Mouse (Mus musculus) MN1 (cell line): ENCODE results near the gene Fgd6.

Source experiments
- DNase-seq: peaks from one replicate; pipeline ENCODE4 v3.0.0-alpha.2; 2016; ENCODE audit warnings: low spot score

Fgd6 gene

DNA sequence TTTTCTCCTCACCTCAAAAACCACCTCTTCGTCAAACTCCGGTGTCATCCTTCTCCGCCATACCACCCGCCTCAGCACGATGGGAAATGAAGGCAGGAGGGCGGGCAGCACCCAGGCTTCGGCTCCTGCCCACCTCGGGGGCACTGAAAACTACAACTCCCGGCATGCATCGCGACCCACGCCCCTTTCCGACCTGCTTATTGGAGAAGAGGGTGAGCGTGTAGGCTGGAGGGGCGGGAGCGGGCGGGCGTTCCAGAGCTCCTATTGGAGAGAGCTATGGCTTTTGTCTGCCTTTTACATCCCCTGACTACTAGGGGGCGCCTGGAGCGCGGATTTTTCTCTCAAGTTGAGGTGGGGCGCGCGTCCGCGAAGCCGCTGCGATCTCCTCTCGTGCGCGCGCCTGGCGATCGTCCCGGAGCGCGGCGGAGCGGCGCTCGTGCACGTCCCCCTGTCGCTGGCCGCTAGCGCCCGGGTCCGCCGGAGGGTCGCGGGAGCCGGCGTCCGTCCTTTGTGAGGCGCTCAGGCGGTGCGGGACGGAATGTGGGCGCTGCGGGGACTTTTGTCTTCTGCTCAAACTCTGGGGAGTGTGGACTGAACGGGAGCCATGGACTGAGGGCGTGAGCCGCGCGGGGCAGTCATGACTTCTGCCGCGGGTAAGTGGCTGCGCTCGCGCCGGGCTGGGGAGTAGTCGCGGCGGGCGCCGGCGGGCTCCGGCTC lies at the start of gene Fgd6, which contains the start of gene Vezt:
Fgd6 (plus strand) TSS at position 344 of the 717 bp plus-strand sequence.
Vezt (minus strand) TSS at position 160 of the 717 bp plus-strand sequence.
- peak; percentile 99 for DNase-seq

DNA sequence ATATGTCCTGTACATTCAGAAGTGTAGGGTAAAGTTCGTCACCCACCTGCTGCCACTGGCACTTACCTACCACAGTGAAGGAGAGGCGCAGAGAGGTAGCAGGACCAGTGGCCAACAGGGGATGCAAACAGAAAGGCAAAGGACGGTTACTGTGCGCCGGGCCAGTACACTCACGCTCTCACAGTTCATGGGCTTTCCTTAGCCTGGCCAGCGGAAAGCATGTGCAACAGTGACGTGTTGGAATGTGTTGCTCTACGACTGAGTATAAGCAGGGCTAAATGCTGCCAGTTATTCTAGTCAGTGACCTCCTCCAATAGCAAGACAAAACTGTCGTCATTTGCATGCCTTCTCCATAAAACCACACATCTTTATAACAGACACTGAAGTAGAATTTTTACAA lies 41.7 kb upstream of the Fgd6 start:
- no peak for DNase-seq

DNA sequence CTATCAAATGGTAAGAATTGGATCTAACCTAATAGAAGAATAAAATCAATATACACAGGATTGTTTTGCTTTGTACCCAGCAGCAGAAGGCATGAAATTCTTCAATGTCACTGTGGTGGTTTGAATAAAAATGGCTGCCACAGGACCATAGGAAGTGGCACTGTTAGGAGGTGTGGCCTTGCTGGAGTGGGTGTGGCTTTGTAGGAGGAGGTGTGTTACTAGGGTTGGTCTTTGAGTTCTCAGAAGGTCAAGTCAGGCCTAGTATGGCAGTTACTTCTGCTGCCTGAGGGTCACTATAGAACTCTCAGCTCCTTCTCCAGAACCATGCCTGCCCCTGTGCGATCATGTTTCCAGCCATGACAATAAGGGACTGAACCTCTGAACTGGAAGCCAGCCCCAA lies 40.7 kb upstream of the Fgd6 start:
- no peak for DNase-seq

DNA sequence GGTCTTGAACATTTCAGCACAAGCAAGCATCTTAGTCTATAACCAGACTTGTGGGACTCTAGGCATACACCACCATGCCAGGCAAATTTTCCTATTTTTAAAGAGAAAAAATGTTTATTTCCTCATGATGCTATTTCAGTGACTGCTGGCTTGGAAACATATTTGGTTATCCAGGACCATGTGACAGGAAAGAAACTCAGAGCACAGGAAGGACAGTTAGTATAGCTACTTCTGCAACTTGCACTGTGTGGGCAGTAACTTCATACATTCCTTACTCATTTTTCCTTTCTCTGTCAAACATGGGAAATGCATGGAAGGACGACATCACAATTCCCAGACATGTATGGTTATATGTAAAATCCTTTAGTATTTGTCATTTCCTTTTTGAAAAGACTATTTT lies 36.4 kb upstream of the Fgd6 start:
- no peak for DNase-seq

DNA sequence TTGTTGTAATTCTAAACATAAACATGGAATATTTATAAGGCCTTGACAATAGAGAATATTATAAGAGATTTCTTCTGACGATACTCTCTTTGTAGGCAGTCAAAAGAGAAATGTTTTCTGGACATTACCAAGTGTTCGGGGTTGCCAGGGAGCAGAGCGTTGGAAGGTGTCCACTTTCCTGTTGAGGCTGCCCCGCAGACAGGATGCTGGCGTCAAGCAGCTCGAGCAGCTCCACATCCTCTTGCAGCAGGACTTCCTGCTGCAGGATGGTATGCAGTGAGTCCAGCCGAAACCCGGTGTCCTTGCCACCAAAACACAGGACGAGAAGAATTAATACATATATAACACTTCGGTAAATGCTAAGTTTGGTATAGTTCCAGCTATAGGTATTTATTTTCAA lies 35.6 kb upstream of the Fgd6 start:
- DNase-seq = no peak

DNA sequence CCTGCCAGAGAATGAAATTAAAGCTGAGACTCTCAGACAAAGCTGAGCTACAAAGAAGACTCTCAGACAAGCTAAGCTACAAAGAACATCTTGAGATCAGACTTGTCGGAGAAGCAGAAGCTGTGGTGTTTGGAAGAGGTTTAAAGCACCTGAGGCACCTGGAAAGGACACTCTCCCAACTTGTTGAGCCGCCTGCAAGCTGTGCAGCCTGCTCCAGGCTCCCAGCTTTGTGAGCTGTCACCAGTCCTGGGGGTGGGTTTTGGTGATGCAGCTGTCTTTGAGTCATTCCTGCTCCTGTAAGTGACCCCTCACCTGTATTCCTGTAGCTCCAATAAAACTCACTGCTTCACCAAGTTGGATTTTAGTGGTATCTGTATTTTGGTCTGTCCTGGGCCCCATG lies 27.4 kb upstream of the Fgd6 start:
- DNase-seq = no peak

DNA sequence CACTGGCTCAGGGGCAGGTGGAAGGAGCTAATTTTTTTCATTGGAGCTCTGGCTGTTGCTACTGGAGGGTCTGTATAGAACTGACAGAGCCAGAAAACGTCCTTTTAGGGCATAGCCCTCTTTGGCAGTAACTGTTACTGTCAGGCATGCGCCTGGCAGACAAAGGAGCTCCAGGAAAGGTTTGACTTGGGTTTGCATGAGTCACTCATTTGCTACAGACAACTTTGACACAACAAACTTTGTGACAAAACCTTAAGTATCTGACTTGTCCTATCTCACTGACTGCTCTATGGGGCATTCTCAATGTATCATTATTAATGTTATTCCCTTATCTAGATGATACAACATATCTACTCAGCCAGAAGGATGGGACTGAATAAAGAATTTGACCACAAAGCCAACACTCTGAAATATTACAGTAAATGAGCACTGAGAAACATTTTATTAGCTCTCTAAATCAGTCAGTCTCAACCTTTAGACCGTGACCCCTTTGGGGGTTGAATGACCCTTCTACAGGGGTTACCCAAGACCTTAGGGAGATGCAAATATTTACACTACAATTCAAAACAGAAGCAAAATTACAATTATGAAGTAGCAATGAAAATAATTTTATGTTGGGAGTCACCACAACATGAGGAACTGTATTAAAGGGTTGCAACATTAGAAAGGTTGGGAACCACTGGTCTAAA lies 25.7 kb upstream of the Fgd6 start:
- no peak for DNase-seq

DNA sequence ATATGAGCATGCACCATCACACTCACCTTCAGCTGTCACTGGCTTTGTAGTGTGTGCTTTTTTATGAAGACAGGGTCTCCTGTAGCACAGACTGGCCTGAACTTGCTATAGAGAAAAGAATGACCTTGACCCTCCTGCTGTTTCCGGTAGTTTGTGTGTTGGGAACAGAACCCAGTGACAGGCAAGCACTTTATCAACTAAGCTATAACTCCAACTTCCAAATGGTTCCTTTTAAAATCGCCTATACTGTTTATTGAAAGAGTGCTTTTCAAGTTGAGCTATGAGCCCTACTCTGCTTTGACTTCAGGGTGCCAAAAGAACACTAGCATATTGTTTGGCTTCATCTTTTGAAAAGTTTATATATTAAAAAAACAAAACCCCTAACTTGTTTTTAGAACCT lies 24.8 kb upstream of the Fgd6 start:
- no peak for DNase-seq

DNA sequence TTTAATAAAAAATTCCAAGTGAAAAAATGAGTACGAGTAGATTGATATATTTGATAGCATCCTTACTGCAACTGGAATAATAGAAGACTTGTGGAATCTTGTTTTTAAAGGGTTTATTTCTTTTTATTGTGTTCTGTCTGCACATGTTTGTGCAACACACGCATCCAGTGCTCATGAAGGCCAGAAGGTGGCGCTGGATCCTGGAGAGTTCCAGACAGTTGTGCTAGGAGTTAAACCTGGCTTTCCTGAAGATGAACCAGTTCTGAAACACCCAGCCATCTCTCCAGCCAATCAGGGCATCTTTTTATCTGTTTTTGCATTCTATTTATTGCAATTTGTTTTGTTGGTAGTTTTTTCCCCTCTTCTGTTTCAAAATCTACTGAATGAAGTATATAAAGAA lies 22.6 kb upstream of the Fgd6 start:
- peak; percentile 28 for DNase-seq

DNA sequence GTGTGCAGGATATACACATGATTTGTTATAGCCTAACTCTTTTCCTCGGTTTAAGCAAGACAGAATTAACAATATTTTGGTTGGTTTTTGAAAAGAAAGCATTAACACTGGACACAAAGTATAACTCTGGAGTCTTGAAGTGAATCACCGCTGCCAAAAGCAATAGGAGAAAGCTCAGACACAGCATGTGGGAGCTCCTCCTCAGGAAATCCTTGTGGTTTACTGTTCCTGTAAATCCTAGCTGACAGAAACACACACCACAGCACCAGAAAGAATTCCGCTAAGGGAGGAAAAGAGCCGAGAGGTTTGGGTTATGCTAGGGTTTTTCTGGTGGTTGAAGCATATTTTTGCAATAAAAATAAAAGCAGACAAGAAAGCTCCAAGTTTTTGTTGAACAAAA lies 21.6 kb upstream of the Fgd6 start:
- DNase-seq = no peak

DNA sequence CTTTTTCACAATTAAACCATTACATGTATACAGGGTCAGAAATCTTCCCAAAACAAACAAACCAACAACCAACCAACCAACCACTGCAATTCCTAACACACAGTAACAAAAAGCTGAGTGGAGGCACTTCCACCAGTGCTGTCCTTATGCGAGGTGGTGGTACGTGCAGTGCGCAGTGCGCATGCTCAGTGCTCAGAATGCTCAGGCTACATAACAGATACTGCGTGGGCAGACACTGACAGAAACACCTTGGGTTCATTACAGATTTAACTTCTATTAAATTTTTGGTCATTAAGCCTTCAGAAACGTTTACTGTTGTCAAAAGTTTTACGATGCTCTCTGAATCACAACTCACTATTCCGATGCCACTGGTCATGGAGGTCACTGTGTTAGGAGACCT lies 18.3 kb upstream of the Fgd6 start:
- DNase-seq = no peak

DNA sequence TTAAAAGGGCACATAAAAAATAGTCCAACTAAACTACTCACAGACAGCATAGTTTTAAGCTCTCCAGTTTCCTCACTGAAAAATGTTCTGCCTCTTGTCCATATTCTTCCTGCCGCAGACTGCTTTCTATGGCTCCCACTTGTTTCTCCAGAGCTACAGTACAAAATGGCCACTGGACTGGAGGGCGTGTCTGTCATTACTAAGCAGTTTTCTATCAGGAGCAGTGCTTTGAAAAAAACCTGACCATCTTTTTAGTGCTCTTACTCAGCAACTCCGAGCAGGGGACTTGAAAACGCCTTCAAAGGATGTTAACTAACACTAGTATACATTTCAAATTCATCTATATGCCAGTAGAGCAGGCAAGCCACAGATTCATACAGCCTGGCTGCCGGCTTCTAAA lies 15.2 kb upstream of the Fgd6 start:
- DNase-seq = no peak

DNA sequence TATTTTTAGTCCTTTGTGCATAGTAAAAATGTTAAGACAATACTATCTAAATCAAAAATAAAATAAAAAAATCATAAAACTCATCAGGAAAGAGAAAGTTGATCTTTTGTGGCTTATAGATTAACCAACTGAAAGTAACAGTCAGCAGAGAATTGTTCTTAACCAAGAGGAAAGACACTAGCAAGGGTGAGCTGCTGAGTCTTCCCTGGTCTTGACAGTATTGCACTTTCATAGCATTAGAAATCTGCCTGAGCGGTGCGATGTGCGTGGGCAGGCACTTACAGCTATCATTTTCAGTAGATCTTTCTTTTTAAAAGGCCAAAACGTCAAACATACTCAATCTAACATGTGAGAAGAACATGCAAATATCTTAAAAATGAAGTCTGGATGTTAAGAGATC lies 14.7 kb upstream of the Fgd6 start:
- DNase-seq = no peak

DNA sequence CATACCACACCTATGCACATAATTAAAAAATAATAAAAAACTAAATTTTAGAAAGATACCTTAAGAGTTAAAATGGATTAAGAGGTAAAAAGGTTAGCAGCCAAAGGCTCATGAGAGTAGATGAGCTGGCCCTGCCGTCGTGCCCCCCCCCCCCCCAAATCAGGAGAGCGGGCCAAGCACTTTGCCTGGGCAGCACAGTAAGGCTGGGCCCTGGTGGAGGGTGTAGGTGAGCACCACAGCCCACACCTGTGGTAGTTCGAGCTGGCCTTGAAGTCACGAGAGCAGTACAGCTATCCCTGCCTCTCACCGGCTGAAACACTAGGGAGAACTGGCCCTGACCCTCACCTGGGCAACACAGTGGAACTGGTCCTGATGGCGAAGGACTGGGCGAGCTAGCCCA lies 10.7 kb upstream of the Fgd6 start:
- DNase-seq = no peak

DNA sequence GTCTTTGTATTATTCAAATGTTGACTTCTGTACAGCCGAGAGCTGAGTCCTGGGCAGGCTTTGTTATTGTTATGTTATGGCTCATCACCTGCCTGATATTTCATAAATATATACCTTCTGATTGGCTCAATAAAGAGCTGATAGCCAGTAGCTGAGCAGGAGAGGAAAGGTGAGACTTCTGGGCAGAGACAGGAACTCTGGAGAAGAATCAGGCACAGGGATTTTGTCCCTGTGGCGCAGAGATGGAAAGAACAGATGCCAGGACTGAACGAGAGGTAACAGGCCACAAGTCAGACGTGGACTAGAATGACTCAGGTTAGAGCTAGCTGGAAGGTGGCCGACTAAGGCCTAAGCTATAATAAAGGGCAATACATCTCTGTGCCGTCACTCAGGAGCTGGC lies 7.3 kb upstream of the Fgd6 start:
- DNase-seq = no peak

DNA sequence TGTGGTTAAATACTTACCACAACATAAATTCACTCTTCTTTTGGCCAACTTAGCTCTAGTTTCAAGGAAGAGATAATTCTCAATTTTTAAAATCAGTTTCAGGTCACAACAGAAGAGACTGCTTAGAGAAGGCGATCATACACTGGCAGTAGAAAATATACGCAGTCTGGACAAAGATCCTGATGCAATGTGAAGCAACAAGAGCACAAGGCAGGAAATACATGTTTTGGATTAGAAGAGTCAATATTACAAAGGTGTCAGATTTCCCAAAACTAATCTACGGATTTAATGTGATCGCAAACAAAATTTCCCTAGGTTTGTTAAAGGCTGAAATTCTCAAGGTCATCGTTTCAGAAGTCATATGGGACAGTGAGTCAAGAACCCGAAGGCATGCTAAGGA lies 4.6 kb upstream of the Fgd6 start:
- DNase-seq = peak; percentile 35

DNA sequence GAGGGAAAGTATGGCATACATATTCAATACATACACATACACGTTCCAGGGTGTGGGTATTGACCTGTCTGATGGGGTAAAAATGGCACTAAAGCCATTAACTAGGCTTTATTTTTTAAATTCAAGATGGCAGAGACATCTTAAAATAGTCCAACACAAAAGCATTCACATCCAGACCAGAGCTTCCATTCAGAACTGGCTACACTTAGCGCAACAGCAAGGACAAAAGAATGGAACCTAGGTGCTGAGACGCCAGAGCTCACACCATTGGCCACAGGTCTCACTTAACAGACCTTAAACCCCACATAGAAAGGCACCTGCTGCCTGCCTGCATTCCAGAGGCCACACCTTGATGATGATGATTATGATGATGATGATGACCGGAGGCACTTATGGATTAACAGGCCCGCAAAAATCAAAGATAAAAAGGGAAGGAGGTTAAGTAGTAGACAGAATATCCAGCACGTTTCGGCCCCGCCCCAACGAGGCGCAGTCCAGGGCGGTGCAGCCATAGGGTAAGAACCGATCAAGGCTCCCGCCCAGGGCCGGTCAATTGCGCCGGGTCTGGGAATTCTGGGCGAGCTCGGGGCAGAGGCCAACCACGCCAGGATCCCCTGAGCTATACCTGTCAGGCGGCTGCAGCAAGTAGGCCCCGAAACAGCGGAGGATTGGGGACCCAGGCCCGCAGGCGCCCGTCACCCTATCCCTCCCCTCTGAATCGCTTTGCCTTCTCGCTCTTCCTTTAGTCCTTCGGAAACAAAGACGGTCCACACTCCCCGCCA lies 734 bp upstream of the Fgd6 start:
- peak; percentile 72 for DNase-seq

DNA sequence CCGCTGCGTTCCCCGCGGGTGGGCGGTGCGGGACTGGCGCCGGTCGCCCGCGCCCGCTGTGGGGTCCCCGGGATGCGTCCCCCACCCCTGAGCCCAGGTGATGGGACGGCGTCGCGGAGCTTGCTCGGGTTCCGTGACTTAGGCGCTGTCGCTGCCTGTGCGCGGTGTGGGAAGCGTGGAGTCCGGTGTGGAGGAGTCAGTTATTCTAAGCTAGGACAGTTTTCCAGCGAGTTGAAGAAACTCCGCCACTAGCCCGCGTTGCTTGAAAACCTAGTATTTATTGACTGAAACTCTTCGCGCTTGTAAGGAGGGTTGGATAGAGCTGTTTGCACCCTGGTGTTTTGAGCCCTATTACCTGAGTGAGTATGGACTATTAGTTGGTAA lies 566 bp downstream of the Fgd6 start:
- peak; percentile 58 for DNase-seq

DNA sequence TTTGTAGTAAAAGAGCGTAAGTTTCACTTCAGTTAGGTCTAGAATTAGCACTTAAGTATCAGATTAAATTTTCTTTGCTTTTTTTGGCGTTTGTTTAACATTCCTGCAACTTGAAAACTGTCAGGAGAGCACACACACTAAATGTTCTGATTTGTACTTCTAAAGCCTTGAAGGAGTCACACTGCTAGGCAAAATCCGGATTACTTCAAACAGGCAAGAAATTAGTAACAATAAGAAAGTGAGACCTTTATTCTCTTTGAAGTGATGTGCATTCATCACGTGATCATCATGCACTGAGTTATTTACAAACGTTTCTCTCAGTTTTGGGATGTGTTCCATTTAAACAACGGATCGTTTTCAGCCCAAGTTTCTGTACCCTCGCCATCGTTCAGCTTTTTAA lies 1.4 kb downstream of the Fgd6 start:
- DNase-seq = no peak

DNA sequence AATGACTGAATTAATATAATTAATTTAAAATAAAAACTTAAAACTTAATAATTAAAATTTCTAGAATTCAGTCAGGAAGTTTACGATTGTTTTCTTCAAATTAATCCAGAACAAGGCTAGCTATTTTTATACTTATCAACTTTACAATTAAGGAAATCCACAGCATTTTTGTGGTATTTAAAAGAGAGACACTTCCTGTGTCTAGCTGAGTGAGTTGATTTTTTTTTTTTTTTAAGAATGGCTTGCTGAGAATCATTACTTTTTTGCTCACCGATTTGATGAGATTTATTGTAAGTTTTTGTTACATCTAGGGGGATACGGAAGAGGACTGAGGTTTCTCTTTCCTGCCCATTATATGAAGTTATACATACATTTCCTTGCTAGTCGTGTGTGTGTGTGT lies 1.8 kb downstream of the Fgd6 start:
- DNase-seq = no peak

DNA sequence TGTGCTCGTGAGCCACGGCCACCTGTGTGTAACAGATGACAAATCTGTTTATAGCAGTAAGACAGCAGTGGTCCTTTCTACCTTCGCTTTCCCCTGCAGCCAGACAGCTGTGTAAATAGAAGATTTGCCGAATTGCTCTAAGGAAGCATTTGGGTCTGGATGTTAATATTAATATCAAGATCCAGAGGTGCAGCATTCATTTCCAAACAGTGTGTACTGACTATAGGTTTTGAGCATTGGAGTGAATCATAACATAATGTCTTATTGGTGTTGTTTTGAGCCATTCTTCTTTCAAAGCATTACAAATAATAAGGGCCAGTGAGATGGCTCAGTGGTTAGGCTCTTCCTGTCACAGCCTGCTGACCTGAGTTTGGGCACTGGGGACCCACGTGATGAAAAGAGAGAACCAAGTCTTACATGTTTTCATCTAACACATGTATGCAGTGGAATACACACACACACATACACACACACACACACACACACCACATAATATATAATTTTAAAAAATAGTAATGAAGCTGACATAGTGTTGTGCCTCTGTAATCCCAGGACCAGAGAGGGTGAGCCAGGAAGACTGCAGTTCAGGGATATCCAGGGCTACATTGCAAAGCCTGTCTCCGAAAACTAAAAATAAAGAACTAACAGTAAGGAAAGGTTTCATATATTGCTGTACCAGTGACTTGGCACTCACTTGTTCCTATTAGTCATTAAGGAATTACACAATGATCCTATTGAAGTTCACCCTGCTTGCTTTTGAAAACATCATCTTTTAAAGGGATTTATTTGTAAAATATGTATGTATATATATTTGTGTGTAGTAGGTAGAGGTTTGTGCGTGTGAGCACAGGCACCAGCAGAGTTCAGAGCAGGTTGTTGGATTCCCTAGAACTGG lies 2.8 kb downstream of the Fgd6 start:
- DNase-seq = no peak

DNA sequence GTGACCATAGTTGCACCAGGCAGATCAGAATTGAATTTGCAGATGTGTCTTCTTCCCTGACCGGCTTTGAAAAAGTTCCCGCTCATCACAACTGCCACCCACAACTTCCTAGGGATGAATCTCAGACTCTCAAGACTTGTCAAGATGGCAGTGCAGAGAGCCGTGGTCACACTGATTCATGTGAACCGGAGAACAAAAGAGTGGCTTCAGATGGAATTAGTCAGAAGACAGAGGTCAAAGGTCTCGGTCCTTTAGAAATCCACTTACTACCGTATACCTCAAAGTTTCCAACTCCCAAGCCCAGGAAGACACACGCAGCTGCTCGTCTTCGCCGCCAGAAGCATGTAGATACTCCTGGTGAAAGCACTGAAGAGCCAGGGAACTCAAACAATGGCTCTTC lies 8.1 kb downstream of the Fgd6 start:
- DNase-seq = no peak
